Mouse (Mus musculus) erythroid progenitor cell, adult 5-6 weeks (primary cell): ENCODE data around the gene Kif2a. TPM values are rescaled to one million over a fixed set of nuclear protein-coding genes. Genes with fewer than 3 reads are reported as not detected.
"Not testable (repeated sequence)": the region's sequence is repeated elsewhere in the genome, so short reads cannot be mapped to it uniquely, and the experiment has no call there.

Source experiments
- ATAC-seq: replicated peaks from 2 replicates; pipeline ENCODE4 v1.8.0; 2016; ENCODE audit warnings: moderate number of reproducible peaks, mild to moderate bottlenecking, moderate TSS enrichment, inconsistent platforms; ENCODE audit not compliant: poor library complexity, low FRiP score, severe bottlenecking
- total RNA-seq, 2 experiments: library from RNA; stranded (forward) in 1 of 2; stranded (reverse) in 1 of 2; fragments of 150-400 nt in 1 of 2; fragments of 186-747, 209-891 nt in 1 of 2; gene quantifications; 2 replicates each; pipeline versions ENCODE4 v1.2.3 to v1.2.4; 2015 to 2017; ENCODE audit warnings: low replicate concordance in 2 of 2

Gene Kif2a
- total RNA-seq, 2 experiments from 2014 or later: 84.8 to 233 TPM

DNA sequence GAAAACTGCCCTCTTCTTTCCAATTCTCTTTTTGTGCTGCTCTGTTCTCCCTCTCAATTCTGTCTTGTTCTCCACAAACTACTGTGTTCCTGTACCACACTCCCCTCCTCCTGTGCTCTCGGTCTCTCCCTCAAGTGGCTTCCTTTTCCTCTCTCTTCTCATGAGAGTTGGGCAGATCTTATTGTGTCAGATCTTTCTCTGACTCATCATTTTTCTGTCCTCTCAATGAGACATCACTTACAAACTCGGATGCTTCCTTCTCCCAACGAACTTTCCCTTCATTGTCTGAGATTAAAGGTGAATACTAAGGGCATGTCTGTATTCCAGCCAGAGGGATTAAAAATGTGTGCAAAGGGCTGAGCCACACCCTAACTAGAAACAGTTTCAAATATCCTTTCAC is 3.7 kb upstream of the Kif2a start:
- ATAC-seq: no peak

DNA sequence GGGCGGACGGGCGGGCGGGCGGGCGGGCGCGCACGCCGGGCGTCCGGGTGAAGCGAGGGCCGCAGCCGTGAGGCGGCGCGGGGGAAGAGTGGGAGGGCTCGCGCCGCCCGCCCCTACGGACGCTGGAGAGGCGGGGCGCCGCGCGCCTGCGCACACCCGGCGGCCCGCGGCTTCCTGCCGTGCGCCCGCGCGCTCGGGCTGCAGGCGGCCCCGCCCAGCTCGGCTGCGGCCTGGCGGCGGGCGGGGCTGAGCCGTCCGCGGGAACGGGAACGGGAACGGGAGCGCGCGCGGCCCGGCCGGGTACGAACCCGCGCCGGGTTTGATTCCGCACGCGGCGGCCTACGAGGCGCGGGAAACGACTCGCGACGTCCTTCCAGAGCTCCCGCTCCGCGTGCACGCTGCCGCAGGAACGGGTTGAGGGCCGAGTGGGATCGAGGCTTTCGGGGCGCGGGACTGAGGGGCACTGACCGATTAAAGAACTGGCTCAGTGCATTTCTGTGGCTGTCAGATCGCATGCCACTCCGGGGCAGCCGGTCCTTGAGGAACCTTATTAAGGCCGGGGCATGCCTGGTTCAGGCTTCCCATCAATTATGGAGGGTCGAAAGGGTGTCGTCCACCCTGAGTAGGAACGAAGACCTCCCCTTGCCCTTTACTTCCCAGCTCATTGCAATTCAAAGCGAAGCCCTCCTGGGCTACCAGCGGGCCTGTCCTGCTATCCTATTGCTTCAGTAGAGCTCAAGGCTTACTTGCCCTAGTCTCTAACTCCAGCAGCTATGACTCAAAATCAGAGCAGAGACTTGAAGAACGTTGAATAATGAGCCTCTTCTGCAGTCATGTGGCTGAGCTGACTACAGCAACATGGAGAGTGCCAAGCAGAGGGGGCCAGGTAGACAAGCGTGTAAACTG is 593 bp upstream of the Kif2a start:
- peak; percentile 83 for ATAC-seq

DNA sequence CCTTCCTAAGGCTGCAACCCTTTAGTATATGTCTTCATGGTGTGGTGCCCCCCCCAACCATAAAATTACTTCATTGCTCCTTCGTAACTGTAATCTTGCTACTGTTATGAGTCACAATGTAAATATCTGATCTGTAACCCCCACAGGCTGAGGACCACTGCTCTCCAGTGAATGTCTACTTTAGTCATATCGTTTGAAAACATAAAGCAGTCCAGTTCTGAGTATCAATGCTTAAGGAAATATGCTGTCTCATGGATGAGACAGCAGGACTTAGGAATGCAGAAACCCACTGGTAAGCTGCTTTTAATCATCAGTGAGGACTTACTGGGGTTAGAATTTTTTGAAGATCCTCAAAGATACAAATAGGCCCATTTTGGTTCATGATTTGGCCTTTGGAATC is 2.5 kb downstream of the Kif2a start:
- 0 out of 2 replicates have a peak, but pooled peaks have one; percentile 31 for ATAC-seq

DNA sequence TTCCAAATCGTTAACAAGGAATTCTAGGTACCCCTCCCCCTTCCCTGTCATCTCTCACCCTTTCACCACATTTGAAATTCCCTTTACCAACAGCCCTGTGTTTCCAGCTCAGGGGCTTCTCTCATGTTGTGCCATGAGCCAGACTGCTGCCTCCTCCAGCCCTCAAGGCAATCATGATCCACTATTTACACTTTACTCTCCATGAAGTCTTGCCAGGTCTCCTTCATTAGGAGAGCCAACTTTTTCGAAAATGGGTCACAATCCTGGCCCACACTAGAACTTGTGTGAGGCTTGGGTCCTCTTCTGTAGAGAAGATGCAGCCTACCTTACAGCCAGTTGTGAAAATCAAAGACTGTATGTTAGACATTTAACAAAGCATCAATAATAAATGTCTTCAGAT is 8.0 kb downstream of the Kif2a start:
- ATAC-seq: no peak

DNA sequence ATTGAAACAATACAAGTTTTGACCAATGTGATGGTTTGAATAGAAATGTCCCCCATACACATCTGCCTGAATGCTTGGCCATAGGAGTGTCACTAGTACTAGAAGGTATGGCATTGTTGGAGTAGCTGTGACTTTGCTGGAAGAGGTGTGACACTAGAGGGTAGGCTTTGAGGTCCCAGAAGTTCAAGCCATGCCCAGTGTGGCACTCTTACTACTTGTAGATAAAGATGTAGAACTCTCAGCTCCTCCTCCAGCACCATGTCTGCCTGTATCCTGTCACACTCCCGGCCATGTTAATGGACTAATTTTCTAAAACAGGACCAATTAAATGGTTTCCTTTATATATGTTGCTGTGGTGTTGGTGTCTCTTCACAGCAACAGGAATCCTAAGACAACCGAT is 10.3 kb downstream of the Kif2a start:
- no peak; the same call in 1 of the 2 replicates for ATAC-seq

DNA sequence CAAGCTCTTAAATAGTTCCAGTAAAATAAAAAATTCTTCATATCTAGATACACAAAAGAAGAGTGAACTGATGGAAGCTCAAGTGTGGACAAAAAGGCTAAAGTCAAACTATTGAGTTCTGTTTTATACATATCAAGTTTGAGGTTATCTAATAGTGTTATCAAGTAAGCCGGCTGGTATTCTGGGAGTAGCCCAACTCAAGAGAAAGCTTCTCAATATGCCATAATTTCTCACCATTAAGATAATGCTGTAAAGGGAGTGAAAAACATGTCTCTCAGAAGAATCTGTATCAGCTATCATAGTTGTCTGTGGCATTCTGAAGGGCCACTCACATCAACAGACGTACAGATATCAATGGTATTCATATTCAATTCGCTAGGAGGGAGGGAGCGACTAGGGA is 13.8 kb downstream of the Kif2a start:
- ATAC-seq: no peak

DNA sequence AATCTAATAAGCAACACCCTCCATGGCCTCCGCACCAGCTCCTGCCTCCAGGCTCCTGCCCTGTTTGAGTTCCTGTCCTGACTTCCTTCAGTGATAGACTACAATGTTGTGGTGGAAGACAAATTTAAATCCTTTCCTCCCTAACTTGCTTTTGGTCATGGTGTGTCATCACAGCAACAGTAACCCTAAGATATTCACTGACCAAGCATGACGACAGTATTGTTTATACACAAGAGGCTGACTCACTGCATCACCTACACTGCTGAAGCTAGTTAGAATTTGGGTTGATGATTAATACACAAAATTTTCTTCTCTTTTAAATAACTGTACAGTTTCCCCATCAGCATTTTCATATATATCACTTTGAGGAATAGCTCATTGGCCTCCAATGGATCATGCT is 18.7 kb downstream of the Kif2a start:
- ATAC-seq: no peak

DNA sequence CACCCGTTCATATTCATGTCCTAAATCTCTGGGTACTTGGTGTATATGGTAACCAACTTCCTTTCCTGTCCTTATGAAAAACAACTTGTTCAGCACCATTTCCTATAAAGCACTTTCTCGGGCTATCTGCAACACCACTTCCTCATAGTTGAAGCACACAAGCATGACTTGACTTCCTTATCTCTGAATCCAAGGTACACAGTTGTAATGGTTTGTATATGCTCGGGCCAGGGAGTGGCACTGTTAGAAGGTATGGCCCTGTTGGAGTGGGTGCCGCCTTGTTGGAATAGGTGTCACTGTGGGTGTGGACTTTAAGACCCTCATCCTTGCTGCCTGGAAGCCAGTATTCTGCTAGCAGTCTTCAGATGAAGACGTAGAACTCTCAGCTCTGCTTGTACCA is 23.3 kb downstream of the Kif2a start:
- peak; percentile 97 for ATAC-seq

DNA sequence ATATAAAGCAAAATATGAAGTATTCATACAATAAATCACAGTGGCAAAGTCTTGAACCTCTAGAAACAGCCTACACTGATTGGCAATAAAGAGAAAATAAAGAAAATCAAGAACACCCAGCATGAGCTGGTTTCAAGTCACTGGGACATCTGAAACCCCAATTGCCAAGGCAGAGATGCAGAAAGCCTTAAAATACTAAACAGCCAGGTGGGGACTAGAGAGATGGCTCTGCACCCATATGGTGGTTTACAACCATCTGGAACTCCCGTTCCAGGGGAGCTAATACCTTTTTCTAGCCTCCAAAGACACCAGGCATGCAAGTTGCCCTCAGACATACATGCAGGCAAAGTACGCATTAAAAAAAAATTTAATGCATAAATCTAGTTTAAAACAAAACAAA is 23.9 kb downstream of the Kif2a start:
- ATAC-seq: no peak

DNA sequence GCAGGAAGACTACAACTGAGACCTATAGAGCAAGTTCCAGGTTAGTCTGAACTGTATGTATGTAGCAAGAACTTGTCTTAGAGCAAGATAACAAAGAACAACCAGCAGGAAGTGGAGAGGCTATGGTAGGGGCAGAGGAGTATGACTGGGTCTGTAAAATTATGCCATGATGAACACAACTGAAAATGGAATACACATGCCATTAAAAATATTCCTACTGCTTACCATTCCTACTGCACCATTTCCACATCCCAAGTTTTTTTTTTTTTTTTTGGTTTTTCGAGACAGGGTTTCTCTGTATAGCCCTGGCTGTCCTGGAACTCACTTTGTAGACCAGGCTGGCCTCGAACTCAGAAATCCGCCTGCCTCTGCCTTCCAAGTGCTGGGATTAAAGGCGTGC is 24.4 kb downstream of the Kif2a start:
- not testable (repeated sequence) for ATAC-seq

DNA sequence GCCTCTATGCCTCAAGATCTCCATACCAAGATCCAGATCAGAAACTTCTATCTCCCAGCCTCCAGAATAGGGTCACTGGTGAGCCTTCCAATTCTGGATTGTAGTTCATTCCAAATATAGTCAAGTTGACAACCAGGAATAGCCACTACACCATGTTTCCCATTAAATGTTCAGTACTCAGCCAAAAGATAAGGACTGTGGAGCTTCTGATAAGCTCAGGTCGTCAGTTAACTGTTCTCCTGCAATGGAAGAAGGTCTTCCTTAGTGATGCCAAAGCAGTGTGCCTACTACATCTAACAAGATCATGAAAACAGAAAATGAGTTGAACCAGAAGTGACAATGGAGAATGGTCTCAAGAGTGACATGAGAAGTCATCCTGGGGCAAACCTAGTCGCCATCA is 25.0 kb downstream of the Kif2a start:
- no peak for ATAC-seq

DNA sequence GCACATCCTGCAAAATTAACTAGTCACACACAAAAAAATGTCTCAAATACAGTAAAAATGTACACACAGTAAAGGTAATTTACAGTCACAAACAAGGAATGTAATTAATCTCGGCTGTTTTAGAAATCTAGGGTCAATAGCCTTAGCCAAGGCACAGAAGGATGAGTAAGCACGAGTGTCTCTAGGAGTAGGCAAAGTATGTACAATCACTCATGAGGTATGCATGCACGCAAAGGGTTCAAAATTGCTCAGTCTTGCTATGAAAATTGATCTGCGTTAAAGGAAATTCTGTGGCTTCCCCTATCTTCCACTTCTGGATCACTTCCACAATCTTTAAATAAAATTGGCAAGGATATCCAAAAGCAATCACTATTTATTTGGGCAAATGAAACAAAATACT is 60.4 kb downstream of the Kif2a start:
- ATAC-seq: no peak

DNA sequence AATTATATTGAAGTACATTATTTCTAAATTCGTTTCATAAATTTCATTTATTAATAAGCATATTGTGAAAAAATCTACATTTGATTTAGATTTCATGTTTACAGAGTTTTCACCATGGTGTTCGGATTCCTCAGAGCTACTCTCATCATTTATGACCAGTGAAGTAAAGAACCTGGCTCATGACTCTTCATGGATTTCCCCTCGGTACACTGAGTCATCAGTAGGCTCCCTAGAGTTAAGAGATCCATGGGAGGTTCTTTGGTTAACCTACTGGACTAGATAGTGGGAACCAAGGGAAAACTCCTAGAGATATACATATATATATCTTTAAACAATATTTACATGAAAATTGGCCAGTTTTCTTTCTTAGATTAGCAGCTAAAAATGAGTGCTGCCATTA is 61.4 kb downstream of the Kif2a start:
- no peak for ATAC-seq

DNA sequence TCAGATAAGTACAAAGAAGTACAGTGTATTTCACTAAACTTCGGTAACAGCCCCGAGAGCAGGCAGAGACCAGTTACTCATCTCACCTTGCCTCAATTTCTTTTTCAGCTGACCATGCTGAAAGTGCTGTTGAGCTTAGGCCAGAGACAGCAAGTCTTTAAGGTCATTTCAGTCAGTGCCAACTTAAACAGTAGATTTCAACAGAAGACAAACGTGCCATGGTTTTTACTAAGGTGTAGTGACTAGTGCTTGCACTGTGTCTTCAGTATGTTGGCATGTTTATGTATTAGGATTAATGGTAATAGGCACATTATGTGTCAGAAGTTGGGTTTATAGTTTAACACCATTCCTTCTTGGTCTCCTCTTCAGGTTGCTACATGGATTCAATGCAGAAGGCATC is 63.6 kb downstream of the Kif2a start:
- ATAC-seq: no peak

DNA sequence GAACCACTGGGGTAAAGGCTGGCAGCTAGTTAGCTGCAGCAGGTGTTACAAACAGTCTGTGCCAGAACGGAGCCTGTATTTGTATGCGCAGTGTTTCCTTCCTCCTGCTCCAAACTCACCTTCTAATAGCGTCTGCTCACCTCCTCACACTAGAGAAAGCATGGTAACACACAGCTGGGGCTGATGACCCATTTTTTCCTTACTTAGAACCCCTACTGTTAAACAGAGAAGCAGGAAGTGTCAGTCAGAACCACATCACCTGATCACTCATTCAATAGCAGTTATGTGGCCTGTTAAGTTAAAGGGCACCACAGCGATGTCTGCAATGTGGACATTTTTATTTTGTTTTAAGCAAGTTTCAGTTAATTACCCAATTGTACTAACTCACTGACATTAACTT is 64.4 kb downstream of the Kif2a start:
- no peak for ATAC-seq

DNA sequence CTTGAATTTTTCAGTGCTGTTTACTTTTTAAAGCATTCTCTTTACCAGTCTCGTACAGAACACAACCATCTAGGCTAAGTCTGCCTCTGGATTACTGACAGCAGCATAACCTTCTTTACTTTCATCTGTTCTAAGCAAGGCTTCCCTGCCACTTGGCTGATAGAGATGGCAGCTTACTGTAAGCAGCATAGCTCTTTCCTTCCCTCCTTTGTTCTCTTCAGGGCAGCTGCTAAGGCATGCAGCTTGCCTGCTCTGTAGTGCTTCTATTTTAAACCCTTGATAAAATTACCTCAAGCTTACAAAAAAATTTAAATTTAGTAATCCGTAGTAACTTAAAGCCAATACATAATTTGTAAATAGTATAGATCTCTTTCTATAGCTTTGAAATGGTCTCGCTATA is 67.0 kb downstream of the Kif2a start:
- no peak for ATAC-seq

DNA sequence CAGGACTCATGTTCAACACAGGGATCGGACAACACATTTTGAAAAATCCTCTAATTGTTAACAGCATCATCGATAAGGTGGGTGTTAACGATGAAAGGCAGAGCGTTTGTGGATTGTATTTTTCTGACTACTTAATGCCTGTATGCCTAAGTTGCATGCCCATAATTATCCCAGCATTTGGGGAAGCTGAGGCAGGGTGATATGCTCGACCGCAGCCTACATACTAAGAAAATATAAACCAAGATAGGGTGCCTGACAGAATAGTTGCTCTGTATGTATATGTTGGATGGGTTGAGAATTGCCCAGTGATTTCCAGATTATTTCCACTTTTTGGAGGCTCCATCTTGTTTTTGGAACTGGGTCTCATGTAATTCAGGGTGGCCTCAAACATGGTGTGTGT is 74.3 kb downstream of the Kif2a start:
- no peak for ATAC-seq

DNA sequence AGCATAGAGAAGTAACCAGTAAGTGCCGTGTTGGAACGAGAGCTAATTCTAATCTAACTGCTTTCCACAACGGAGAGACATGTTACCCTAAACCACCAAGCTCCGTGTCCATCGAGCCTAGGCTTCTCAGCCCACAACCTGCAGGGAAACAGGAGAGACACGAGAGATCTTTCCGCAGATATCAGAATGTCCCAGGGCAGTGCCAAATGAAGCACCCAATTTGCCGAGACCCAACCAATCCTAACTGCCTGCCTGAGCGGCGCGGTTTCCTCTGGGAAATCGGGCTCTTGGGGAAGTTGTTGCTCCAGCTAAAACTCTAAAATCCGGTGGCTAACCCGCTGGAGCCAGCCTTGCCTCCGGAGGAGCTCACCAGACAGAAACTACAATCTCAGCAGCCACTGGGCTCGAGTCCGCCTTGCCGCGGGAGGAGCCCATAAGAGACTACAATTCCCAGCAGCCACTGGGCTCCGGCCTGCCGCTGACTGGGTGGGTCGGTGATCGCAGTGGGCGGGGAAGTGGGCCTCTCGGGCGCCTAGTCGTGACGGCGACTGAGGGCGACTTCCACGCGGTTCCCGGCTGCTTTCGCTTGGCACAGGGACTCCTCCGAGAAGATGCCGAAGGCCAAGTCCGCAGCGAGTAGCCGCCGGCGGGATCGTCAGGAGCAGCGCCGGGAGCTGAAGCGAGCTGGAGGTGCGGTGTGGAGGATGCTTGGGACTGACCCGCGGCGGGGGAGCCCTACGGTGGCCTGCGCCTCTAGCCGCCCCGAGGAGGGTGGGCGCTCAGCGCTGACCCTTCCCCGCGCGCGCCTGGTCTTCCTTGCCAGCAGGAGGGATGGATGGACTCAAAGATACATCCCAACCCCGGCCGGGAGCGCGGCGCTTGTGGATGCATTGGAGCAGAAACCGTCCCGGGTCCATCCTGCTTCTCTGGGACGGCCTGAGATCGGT is 75.1 kb downstream of the Kif2a start, which contains the start of gene Dimt1:
TSS of gene Dimt1 (plus strand) at position 534 of the 947 bp plus-strand sequence.
- ATAC-seq: peak; percentile 100

DNA sequence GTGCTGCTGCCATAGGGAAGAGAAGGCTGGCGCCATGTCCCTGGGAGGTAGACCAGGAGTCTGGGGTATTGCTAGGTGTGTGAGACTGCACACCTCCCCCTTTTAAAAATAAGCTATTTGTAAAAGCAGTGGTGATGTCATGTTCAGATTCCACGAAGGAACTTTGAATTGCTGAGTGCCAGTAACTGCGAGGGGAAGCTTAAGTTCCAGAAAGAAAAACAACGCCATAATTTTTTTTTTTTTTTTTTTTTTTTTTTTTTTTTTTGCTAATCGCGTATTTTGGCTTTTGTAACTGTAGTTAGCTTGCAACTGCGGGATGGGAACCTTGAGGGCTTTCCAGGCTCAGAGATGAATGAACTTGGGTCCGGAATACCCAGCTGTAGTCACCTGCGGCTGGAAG is 76.4 kb downstream of the Kif2a start:
- no peak for ATAC-seq

DNA sequence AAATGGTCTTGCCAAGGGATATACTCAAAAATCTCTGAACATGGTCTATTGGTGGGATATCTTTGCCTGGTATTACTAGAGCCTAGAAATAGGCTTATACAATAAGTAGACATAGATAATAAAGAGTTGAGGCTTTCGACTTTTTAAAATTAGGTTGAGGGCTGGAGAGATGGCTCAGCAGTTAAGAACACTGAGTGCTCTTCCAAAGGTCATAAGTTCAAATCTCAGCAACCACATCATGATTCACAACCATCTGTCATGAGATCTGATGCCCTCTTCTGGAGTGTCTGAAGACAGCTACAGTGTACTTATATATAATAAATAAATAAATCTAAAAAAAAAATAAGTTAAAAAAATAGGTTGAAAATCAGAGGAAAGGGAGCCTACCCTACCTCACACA is 79.2 kb downstream of the Kif2a start:
- no peak for ATAC-seq
